Mouse (Mus musculus): ENCODE data around the gene Arpc3. TPM values are rescaled to one million over a fixed set of nuclear protein-coding genes. Genes with fewer than 3 reads are reported as not detected.
"Not testable (repeated sequence)": the region's sequence is repeated elsewhere in the genome, so short reads cannot be mapped to it uniquely, and the experiment has no call there.

Arpc3 gene
- polyA plus RNA-seq, 2 experiments from 2014 or later, result 443 to 614 TPM

- ATAC-seq, result no peak
These were observed 9.1 kb downstream of the Arpc3 start for GRCm38 (mm10) chr5:122400628-122401302.

- ATAC-seq, result no peak
These were observed 9.6 kb downstream of the Arpc3 start for GRCm38 (mm10) chr5:122401303-122401640.

GRCm38 (mm10) chr5:122402160-122402559 lies 10.5 kb downstream of the Arpc3 start:
- ATAC-seq, result no peak

- no peak for ATAC-seq
These were observed 11.1 kb downstream of the Arpc3 start for GRCm38 (mm10) chr5:122402772-122403171.

- no peak for ATAC-seq
These were observed 11.7 kb downstream of the Arpc3 start for GRCm38 (mm10) chr5:122403362-122403761.

GRCm38 (mm10) chr5:122405537-122405936 lies 13.9 kb downstream of the Arpc3 start:
- ATAC-seq, result no peak

GRCm38 (mm10) chr5:122409692-122410645 lies 18.3 kb downstream of the Arpc3 start:
- no peak for ATAC-seq

- no peak for ATAC-seq
These were observed 20.2 kb downstream of the Arpc3 start for GRCm38 (mm10) chr5:122411892-122412291.

- no peak for ATAC-seq
These were observed 21.1 kb downstream of the Arpc3 start for GRCm38 (mm10) chr5:122412826-122413225.

GRCm38 (mm10) chr5:122414351-122414750 lies 22.7 kb downstream of the Arpc3 start:
- no peak for ATAC-seq

GRCm38 (mm10) chr5:122415465-122415864 lies 23.8 kb downstream of the Arpc3 start:
- no peak for ATAC-seq

- ATAC-seq, result not testable (repeated sequence)
These were observed 29.0 kb downstream of the Arpc3 start for GRCm38 (mm10) chr5:122420676-122421075.

- ATAC-seq, result peak; percentile 41
These were observed 29.8 kb downstream of the Arpc3 start, which contains the start of gene Anapc7 for GRCm38 (mm10) chr5:122421271-122422068. Anapc7 (plus strand) TSS chr5:122421693.

GRCm38 (mm10) chr5:122422071-122422964 lies 30.6 kb downstream of the Arpc3 start:
- ATAC-seq, result peak; percentile 64

GRCm38 (mm10) chr5:122423083-122423482 lies 31.4 kb downstream of the Arpc3 start:
- ATAC-seq, result peak; percentile 14

GRCm38 (mm10) chr5:122425550-122425949 lies 33.9 kb downstream of the Arpc3 start:
- no peak for ATAC-seq

GRCm38 (mm10) chr5:122430036-122430775 lies 38.5 kb downstream of the Arpc3 start:
- ATAC-seq, result peak; percentile 68

- ATAC-seq, result peak; percentile 40
These were observed 39.5 kb downstream of the Arpc3 start for GRCm38 (mm10) chr5:122431221-122431620.

GRCm38 (mm10) chr5:122434541-122434940 lies 42.9 kb downstream of the Arpc3 start:
- ATAC-seq, result no peak

GRCm38 (mm10) chr5:122439400-122440094 lies 47.9 kb downstream of the Arpc3 start:
- no peak for ATAC-seq

All from activated CD4-positive, CD25-positive, alpha-beta regulatory T cell, adult 4 months (primary cell).